Mouse (Mus musculus) cortical plate, adult 2 months (tissue): ENCODE measurements at regions not wholly inside any gene's neighbourhood (a gene's known extent, or its start where the extent isn't known, plus 50 kb on each side); places are given as distances from the start of the nearest gene placed in this dataset.

Experiments
- H3K27ac ChIP-seq: fragments of 200-500 bp; 2 replicates; pipeline ENCODE4 v1.5.1; 2012; ENCODE audit warnings: low read length, control low read depth, inconsistent platforms; ENCODE audit not compliant: insufficient read depth
- H3K4me1 ChIP-seq: fragments of 200-500 bp; 2 replicates; pipeline ENCODE4 v1.6.1; 2011; ENCODE audit warnings: low read length; ENCODE audit not compliant: control insufficient read depth, insufficient read depth
- H3K4me3 ChIP-seq: fragments of 200-500 bp; 2 replicates; pipeline ENCODE4 v1.5.1; 2011; ENCODE audit warnings: mild to moderate bottlenecking, low read length, control low read depth; ENCODE audit not compliant: insufficient read depth
- CTCF ChIP-seq: fragments of 200-500 bp; IDR thresholded peaks from 2 replicates; pipeline ENCODE4 v1.5.1; 2011; ENCODE audit warnings: mild to moderate bottlenecking, control low read depth, low read length; ENCODE audit not compliant: insufficient read depth; ENCODE audit errors: extremely low read depth
- POLR2A ChIP-seq: fragments of 200-500 bp; IDR thresholded peaks from 2 replicates; pipeline ENCODE4 v1.6.1; 2011; ENCODE audit warnings: mild to moderate bottlenecking, low read length, control low read depth; ENCODE audit not compliant: insufficient read depth; ENCODE audit errors: extremely low read depth

- TF ChIP-seq CTCF (no peak), POLR2A (no peak)
- no peak overlapping the region for H3K4me3 ChIP-seq
- H3K27ac ChIP-seq, result no peak overlapping the region
- peaks cover 5% of the 10 kb centered on the region for H3K4me1 ChIP-seq
Observed at GRCm38 (mm10) chr9:46746266-46746665, 252.3 kb upstream of the Gm4791 start.

GRCm38 (mm10) chr9:46740496-46740895 lies 258.0 kb upstream of the Gm4791 start:
- Histone ChIP-seq H3K4me1 (0 out of 2 replicates have a peak, but pooled peaks cover 4% of the 10 kb centered on the region), H3K27ac (no peak overlapping the region), H3K4me3 (no peak overlapping the region)
- no peak for TF ChIP-seq CTCF
- TF ChIP-seq POLR2A, result no peak

- 0 out of 2 replicates have a peak, but pooled peaks cover 4% of the 10 kb centered on the region for H3K4me1 ChIP-seq
- H3K4me3 ChIP-seq, result no peak overlapping the region
- no peak for TF ChIP-seq POLR2A
- no peak for TF ChIP-seq CTCF
- no peak overlapping the region for H3K27ac ChIP-seq
Observed at GRCm38 (mm10) chr9:46739341-46739740, 259.2 kb upstream of the Gm4791 start.

- Histone ChIP-seq H3K4me1 (0 out of 2 replicates have a peak, but pooled peaks cover 4% of the 10 kb centered on the region), H3K4me3 (no peak overlapping the region), H3K27ac (no peak overlapping the region)
- TF ChIP-seq CTCF (no peak), POLR2A (no peak)
Observed at GRCm38 (mm10) chr9:46738634-46739033, 259.9 kb upstream of the Gm4791 start.

GRCm38 (mm10) chr9:46738056-46738455 lies 260.5 kb upstream of the Gm4791 start:
- 0 out of 2 replicates have a peak, but pooled peaks cover 4% of the 10 kb centered on the region for H3K4me1 ChIP-seq
- no peak overlapping the region for H3K27ac ChIP-seq
- no peak overlapping the region for H3K4me3 ChIP-seq
- no peak for TF ChIP-seq POLR2A
- TF ChIP-seq CTCF, result no peak

GRCm38 (mm10) chr9:46737446-46737845 lies 261.1 kb upstream of the Gm4791 start:
- Histone ChIP-seq H3K4me1 (0 out of 2 replicates have a peak, but pooled peaks cover 4% of the 10 kb centered on the region), H3K4me3 (no peak overlapping the region), H3K27ac (no peak overlapping the region)
- TF ChIP-seq POLR2A, result no peak
- TF ChIP-seq CTCF, result no peak

- no peak for TF ChIP-seq POLR2A
- Histone ChIP-seq H3K27ac (no peak overlapping the region), H3K4me3 (no peak overlapping the region), H3K4me1 (0 out of 2 replicates have a peak, but pooled peaks cover 4% of the 10 kb centered on the region)
Observed at GRCm38 (mm10) chr9:46736232-46736631, 262.3 kb upstream of the Gm4791 start.

GRCm38 (mm10) chr9:46735664-46736067 lies 262.9 kb upstream of the Gm4791 start:
- no peak for TF ChIP-seq POLR2A
- peak; percentile 84 for TF ChIP-seq CTCF
- H3K4me1 ChIP-seq, result 0 out of 2 replicates have a peak, but pooled peaks cover 4% of the 10 kb centered on the region
- no peak overlapping the region for H3K27ac ChIP-seq
- H3K4me3 ChIP-seq, result no peak overlapping the region

- no peak for TF ChIP-seq CTCF
- TF ChIP-seq POLR2A, result no peak
- H3K4me3 ChIP-seq, result no peak overlapping the region
- H3K4me1 ChIP-seq, result peaks cover 1% of the 10 kb centered on the region; the same call in 1 of the 2 replicates
- no peak overlapping the region for H3K27ac ChIP-seq
Observed at GRCm38 (mm10) chr9:46728465-46728864, 270.1 kb upstream of the Gm4791 start.

- H3K4me3 ChIP-seq, result no peak overlapping the region
- TF ChIP-seq POLR2A (no peak), CTCF (no peak)
- H3K4me1 ChIP-seq, result peaks cover 1% of the 10 kb centered on the region; the same call in 1 of the 2 replicates
- no peak overlapping the region for H3K27ac ChIP-seq
Observed at GRCm38 (mm10) chr9:46724231-46724630, 274.3 kb upstream of the Gm4791 start.
